Mouse (Mus musculus) liver, adult 2 months (tissue): ENCODE measurements around the gene Smarcd2.

Experiments
- CTCF ChIP-seq: fragments of 200-500 bp; IDR thresholded peaks from 2 replicates; pipeline ENCODE4 v1.5.1; 2011; ENCODE audit warnings: low read depth, low read length, control low read depth
- POLR2A ChIP-seq: fragments of 200-500 bp; IDR thresholded peaks from 2 replicates; pipeline ENCODE4 v1.6.1; 2011; ENCODE audit warnings: low read length, control low read depth; ENCODE audit not compliant: insufficient read depth; ENCODE audit errors: extremely low read depth

GRCm38 (mm10) chr11:106306065-106306385, 33.3 kb upstream of the Smarcd2 start:
- TF ChIP-seq CTCF, result no peak
- no peak for TF ChIP-seq POLR2A
